Mouse (Mus musculus) thymus, postnatal 0 days (tissue): Measurements from ENCODE around the gene Nptx2. TPM values are rescaled to one million over a fixed set of nuclear protein-coding genes. Genes with fewer than 3 reads are reported as not detected.
A peak's percentile ranks its signal among the peaks of the same experiment; 100 is the strongest.

Experiments used
- DNase-seq: peaks from one replicate; pipeline ENCODE4 v3.0.0-alpha.2; 2015; ENCODE audit warnings: low spot score
- polyA plus RNA-seq: library from polyadenylated mRNA; unstranded; fragments of >200 nt; fragmentation: Nextera tagmentation; extraction: Ambion mirVana; gene quantifications from 2 replicates; pipeline ENCODE4 v1.2.1, GENCODE M21; 2015

Nptx2 gene
- 0.81 and 0.94 TPM in 2 replicates for polyA plus RNA-seq

- DNase-seq: peak; percentile 10
Observed at GRCm38 (mm10) chr5:144545653-144546422, at the start of gene Nptx2. Nptx2 (plus strand) TSS chr5:144545902.

- DNase-seq: no peak
Observed at GRCm38 (mm10) chr5:144496481-144496880, 49.2 kb upstream of the Nptx2 start.

DNA sequence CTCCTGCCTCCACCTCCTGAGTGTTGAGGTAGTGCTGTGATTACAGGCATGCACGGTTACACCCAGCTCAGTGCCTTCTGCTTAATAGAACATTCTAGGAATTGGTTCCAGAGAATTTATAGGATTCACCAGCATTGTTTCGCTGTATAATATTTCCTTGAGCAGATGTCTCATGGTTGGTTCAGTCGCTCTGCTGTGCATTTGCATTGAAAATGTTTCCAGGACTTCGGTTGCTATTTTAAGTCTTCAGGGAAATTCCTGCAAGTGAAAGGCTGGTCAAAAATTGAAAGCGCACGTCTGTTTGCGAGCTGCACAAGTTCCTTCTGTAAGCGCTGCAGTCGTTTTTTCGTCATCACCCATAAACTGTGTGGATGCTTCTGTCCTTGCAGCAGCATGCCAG, 41.5 kb upstream of the Nptx2 start:
- no peak for DNase-seq

DNA sequence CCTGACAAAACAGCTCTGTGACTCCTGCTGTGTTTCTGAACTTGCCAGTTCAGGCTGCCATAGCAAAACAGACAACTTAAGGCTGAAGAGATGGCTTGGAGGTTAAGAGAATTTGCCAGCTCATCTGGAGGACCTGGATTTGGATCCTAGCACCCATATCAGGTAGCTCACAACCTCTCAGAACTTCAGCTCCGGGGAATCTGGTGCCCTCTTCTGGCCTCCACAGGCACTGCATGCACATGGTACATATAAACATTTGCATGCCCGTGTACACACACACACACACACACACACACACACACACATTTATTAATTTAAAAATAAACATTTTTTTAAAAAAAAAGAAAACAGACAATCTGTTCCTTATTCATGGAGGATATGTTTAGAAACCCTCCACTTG, 40.0 kb upstream of the Nptx2 start:
- DNase-seq: no peak

GRCm38 (mm10) chr5:144506156-144506555, 39.5 kb upstream of the Nptx2 start:
- no peak for DNase-seq

GRCm38 (mm10) chr5:144506689-144507552, 38.8 kb upstream of the Nptx2 start:
- DNase-seq: no peak

- no peak for DNase-seq
Observed at GRCm38 (mm10) chr5:144509431-144509830, 36.3 kb upstream of the Nptx2 start.

GRCm38 (mm10) chr5:144514738-144515137, 31.0 kb upstream of the Nptx2 start:
- DNase-seq: no peak

DNA sequence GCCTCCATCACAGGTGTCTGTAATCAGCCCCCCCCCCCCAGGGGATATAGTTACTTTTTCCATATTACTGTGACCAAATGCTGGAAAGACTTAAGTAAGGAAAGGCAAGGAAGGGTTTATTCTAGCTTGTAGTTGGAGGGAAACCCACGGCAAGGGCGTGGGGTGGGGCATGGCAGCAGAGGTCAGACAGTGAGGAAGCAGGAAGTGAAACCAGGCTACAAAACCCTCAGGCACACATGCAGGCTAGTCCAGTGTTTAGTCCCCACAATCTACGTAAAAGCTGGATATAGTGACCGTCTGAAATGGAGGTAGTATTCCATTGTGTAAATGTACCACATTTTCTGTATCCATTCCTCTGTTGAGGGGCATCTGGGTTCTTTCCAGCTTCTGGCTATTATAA, 30.5 kb upstream of the Nptx2 start:
- DNase-seq: no peak

DNA sequence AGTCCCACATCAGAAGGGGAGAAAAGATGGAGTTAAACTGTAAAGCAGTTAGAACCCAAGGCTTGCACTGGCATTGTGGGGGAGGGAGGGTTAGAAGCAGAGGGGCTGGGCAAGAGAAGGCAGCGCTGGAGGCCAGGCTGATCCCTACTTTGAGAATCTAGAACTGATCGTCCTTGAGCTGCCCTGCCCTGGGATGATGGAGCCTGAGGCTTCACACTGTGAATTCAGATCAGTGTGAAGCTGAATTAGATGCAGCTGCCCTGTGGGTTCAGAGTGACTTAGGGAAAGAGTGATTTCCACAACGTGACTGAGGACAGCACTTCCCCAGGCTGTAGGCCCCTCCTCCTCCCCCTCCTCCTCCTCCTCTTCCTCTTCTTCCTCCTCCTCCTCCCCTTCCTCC, 25.6 kb upstream of the Nptx2 start:
- no peak for DNase-seq

GRCm38 (mm10) chr5:144524774-144525173, 20.9 kb upstream of the Nptx2 start:
- no peak for DNase-seq

- DNase-seq: no peak
Observed at GRCm38 (mm10) chr5:144529123-144529522, 16.6 kb upstream of the Nptx2 start.

GRCm38 (mm10) chr5:144542711-144543308, 2.9 kb upstream of the Nptx2 start:
- DNase-seq: no peak

- DNase-seq: no peak
Observed at GRCm38 (mm10) chr5:144546423-144546995, 807 bp downstream of the Nptx2 start.

GRCm38 (mm10) chr5:144547333-144547878, 1.7 kb downstream of the Nptx2 start:
- DNase-seq: no peak

DNA sequence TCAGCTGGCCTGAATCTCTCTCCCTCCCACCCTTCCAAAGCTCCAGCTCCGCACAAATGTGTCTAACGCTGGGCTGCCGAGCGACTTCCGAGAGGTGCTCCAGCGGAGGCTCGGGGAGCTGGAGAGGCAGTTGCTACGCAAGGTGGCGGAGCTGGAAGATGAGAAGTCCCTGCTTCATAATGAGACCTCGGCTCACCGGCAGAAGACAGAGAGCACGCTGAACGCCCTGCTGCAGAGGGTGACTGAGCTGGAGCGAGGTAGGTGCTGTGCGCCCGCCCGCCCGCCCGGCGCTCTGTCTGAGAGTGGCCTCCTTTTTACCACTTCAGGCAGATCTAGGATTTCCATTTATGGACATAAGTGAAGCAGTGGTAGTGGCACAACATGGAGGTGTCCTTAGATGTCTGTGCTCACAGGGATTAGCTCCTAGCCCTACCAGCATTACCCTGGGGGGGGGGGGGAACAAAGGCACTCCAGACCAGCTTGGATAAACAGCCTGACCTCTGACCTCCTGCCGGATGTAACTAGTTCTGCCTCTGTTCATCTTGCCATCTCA, 2.5 kb downstream of the Nptx2 start:
- DNase-seq: no peak

DNA sequence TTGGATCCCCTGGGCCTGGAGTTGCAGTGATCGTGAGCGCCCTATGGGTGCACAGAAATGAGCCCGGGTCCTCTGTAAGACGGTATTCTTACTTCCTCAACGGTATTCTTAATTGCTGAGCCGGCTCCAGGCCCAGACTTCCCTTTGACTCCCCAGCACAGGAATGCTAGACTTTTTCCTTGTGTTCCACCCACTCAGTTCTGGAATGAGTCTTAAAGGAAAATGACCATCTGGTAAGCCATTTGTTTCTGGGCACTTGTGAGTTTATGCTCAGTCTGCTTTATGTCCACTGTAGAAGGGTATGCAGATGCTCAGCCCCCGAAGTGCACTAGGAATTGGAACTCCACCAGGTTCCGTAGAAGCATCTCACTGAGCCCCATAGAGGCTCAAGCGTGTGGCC, 4.3 kb downstream of the Nptx2 start:
- DNase-seq: no peak

DNA sequence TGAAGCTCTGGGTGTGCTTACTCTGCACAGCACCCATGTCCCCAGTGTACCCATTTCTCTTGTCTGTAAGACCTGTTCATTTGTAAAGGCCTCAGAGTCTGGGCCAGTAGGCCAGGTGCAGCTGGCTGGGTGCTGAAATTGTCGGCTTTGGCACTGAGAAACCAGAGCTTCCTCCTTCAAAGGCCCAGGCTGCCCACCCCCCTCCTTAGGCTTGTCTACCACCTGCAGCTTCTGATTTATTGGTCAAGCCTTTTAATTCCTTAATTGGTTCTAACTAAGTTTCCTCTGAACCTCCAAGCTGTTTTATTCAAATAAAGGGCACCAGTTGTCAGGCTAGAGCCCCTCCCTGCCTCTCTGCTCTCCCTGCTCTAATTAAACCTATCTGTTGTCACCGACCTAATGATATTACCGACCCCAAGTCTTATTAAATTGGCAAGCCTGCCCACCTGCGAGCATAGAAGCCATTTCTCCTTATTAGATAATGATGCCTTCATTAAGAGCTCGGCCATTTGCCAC, 5.0 kb downstream of the Nptx2 start:
- DNase-seq: no peak

- DNase-seq: no peak
Observed at GRCm38 (mm10) chr5:144556710-144557109, 11.0 kb downstream of the Nptx2 start.

GRCm38 (mm10) chr5:144557363-144557762, 11.7 kb downstream of the Nptx2 start:
- DNase-seq: no peak

DNA sequence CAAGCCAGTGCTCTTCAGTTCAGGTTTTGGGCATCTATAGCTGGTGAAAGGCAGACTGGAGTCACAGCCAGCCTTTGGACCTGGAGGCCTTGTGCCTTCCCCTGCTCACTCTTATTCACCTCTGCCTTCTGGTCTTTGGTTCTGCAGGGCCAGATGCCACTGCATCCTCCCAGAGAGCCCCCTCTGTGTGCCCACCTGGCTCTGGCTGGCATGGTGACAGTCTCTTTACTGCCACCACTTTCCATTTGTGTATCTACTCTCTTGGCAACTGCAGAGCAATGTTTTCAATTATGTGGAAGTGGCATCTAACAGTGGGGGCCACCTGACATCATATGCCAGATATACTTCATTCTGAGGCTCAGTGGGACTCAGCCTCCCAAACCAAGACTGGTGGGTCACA, 12.8 kb downstream of the Nptx2 start:
- DNase-seq: no peak
